Mouse (Mus musculus): ENCODE data around the gene Ptprg.

Ptprg gene

DNA sequence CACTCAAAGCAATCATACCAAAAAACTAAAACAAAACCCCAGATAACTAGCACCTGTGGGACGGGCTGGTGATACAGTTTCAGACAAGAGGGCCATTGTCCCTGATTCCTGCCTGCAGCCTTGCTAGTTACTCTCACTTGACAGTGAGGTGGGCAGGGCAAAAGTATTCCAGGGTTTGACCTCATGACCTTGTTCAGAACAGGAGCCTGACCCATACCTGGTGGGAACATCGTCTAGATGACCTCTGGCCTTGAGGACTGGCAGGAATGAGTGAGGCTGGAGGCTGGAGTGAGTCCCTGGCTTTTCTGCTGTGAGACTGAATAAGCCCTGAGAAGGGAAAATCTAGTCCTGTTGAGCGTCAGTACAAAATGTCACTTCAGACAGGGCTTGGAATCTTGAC lies 11.1 kb downstream of the Ptprg start:
- no peak for DNase-seq (ENCODE audit: low spot score)

DNA sequence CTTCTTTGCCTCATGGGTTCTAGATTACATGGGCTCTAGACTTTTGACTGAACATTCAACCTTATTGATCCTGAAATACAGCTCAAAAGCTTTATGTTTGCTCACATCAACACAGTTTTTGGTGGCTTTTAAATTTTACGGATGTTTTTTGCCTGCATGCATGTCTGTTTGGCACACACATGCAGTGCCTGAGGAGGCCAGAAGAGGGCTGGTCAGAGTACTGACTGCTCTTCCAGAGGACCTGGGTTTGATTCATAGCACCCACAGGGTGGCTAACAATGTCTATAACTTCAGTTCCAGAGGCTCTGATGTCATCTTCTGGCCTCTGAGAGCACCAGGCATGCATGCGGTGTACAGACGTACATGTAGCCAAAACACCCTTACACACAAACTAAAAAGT lies 12.0 kb downstream of the Ptprg start:
- no peak for DNase-seq (ENCODE audit: low spot score)

DNA sequence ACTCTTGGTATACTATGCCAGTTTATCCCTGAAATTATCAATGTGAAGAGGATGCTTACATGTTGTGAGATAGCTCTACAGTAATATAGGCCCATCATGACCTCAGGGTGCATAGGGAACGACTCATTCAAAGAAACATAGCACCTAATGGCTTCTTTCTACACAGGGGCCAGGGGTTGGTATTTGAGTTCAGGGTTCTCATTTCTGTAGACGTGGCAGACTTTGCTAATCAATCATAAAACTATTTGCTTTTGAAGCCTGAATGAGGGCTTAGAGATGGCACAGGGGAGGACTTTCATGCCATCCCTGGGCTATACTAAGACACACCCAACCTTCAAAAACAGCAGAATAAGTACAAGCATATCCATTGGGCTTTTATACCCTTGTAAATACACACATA lies 16.4 kb downstream of the Ptprg start:
- no peak for DNase-seq (ENCODE audit: low spot score)

DNA sequence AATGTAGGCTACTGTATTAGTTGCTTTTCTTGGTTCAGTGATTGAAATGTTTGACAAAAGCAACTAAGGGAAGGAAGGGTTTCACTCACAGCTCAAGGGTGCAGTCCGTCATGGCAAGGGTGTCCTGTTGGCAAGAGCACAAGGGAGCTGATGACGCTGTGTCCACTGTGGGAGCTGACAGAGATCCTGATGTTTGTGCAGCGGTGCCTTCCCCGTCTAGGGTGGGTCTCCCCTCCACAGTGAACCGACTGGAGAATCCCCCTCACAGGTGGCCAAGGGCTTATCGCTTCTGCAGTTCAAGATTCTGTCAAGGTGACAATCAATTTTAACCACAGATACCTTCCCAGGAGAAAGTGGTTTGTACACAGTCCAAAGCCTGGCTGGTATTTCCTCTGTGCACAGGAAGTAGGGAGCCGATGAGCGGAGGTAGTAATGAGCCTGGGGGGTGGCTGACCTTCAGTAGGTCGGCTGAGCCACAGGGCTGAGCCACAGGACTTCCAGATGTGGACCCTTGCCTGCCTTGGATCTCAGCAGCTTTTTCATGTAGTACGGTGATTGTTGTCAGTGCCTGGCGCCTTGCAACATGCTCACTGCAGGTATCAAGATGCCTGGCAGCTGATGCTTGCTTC lies 18.5 kb downstream of the Ptprg start:
- DNase-seq (ENCODE audit: low spot score): no peak

DNA sequence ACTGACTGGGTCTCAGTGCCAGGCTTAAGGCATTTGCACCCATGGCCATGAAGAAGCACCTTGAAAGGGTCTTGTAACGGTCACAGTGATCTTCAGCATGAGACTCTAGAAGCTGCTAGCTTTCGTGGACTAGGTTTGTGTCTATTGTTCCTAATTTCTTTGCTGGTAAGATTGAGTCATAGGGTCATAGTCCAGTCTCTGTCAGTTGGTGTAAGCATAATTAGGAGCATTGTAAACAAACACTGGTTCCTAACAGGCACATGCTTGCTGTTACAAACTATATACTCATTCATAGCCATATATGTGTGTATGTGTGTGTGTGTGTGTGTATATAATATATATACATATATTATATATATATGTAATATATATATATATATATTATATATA lies 19.1 kb downstream of the Ptprg start:
- DNase-seq (ENCODE audit: low spot score): no peak

DNA sequence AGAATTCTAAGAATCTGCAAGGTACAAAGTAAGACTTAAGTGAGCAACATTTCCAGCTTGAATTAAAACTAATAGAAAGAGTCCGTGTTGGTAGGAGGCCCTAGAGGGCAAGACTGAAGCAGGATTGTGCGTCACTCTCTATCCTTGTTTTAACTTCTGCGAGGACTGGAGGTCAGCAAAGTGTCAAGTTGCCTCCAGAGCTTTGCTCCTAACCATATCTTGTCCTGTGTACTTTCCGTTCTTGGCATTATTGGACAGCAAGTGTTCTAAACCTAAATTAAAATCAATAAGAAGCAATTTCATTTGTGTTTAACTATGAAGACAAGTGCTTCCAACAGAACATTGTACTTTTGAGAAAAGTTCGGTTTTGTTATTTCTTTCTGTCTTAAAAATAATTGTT lies 20.4 kb downstream of the Ptprg start:
- no peak for DNase-seq (ENCODE audit: low spot score)

DNA sequence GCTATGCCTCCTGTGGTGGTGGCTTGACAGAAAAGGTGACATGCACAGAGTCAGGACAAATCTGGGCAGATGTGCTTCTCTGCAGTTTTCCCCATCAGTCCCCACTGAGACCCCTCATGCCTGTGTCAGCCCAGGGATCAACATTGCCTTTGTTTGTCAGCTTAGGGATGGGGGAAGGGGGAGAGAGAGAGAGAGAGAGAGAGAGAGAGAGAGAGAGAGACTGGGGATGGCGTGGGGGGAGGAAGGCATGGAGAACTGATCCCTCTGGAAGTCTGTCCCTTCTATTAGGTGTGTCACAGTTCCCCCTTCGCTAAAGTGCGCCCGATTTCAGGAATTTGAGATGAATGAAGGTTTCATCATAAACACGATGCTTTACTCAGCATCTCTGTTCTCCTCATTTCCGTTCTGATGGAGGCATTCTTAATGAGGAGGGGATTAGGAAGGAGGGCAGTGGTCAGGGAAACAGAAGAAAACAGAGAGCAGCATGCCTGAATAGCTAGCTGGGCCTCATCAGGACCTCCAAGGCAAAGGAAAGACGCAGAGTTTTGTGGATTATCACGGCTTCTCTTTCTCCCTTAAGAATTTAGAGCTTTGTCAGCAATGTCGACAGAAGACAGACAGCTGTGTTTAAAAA lies 24.1 kb downstream of the Ptprg start:
- no peak for DNase-seq (ENCODE audit: low spot score)

DNA sequence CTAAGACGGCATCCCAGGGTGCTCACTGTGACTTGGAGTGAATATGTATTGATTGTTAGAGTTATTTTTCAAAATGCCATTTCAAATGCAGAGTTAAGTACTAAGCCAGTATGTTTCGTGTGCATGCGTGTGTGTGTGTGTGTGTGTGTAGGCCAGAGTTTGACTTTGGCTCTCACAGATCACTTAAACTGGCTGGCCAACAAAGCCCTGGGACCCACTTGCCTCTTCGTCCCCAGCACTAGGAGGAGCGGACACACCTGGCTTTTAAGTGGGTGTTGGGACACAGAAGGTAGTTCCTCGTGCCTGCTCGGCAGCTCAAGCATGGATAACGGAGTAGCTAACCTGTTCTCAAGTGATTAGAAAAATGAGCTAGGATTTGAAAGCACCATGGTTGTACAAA lies 24.6 kb downstream of the Ptprg start:
- DNase-seq (ENCODE audit: low spot score): no peak

DNA sequence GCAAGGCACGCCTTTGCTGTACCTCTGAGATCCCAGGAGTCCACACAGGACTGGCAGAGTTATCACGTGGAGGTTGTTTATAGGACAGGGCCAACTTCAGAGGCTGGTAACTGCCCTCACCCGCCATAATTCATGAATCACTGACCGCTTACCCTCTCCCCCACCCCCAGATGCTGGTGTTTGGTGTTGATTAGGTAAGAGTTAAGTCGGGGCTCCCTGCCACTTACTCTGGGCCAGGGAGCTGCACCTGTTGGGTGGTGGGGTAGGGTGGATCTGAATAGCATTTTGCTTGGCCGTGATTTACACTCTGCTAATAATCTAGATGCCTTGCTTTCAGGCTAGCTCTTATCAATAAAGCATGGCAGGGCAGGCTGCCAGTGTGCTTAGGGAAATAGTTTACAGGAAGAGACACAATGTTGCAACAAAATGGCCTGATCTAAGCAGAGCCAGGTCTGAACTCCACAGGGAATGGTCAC lies 25.2 kb downstream of the Ptprg start:
- DNase-seq (ENCODE audit: low spot score): no peak

DNA sequence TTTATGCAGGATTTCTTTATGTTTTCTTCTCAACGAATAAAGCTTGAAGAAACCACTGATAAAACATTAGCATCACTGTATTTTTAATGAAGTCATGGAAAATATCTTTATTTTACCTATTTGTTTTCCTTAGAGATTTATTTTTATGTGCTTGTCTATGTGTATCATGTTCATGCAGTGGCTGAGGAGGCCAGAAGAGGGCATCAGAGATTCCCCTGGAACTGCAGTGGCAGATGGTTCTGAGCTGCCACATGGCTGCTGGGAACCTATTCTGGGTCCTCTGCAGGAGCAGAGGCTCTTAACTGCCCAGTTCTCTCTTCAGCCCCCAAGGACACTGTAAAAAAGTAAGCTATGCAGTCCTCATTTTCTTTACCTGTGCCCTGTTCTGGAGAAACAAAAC lies 26.6 kb downstream of the Ptprg start:
- no peak for DNase-seq (ENCODE audit: low spot score)

DNA sequence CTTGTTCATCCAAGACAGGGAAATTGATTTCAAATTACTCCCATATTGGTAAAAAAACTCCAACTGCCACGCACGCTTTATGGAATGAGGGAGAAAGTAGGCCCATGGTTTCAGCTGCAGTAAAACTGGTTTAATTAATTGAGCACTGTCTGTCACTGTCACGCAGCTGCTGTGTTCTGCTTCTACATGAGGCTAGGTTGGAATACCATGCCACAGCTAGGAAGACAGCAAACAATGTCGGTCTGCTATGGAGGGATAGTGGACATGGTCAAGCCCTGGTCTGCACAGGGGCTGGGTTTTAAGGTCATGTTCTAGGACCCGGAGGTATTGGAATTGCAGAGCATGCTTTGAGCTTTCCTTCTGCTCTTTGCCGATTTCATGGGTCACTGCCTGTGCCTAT lies 30.9 kb downstream of the Ptprg start:
- DNase-seq (ENCODE audit: low spot score): no peak

DNA sequence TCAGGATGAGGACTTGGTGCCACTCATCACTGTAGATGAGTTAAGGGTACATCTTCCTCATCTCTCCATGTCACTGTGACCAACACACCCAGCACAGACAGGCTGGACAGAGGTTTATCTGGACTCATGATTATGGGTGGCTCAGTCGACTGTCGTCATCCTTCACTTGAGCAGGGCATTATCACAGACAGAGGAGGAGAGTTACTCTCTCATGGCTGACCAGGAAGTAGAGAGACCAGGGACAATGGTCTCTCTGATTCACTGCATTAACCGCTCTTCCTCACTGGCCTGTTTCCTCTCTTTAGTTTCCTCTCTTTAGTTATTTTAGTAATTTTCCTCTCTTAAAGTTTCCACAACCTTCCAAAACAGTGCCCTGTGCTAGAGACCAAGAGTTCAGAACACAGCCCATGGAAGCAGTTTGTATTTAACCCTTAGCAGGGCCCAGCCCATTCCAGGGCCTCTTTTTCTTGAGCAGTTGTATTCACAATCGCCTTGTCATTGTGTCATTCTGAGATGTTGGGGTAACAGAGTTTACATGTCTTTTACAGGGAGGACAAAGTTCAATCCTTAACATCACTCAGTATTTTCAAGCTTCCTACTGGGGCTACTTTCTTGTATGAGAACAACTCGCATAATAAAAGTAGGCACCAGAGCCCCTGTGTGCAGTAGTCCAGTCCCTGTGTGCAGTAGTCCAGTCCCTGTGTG lies 31.7 kb downstream of the Ptprg start:
- no peak for DNase-seq (ENCODE audit: low spot score)

DNA sequence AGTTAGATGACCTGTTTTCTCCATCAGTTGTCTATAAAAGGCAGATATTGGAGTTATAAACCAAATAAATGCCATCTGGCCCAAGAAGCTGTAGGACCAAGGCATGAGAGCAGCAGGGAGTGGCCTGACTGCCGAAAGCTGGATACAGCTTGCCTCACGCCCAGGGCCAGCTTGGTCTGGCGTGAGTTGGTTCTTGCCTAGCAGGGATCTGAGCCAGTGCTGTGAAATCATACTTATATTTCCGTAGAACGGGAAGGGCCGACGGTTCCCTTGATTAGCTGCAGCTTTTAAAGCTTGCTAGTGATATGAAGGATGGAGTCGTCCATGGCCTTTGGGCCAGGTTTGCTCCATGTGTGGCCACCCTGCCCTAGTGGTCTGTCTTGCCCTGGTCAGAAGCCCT lies 37.1 kb downstream of the Ptprg start:
- no peak for DNase-seq (ENCODE audit: low spot score)

DNA sequence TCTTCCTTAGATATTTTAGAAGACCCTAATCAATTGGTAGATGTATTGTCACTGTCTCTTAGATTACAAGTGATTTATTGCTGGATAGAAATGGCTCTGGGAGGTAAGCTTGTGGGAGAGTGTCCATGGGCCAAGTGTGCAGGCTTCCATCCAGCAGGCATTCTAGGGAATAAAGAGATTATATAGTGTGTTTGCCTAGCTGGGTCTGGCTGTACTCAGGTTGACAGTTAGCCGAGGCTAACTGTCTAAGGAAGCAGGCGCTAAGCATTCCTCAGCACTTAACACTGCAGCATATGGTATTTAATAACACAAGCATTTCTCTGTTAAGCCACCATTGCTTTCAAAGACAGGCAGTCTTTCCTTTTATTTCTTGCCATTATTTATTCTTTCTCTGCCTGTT lies 39.3 kb downstream of the Ptprg start:
- DNase-seq (ENCODE audit: low spot score): no peak

DNA sequence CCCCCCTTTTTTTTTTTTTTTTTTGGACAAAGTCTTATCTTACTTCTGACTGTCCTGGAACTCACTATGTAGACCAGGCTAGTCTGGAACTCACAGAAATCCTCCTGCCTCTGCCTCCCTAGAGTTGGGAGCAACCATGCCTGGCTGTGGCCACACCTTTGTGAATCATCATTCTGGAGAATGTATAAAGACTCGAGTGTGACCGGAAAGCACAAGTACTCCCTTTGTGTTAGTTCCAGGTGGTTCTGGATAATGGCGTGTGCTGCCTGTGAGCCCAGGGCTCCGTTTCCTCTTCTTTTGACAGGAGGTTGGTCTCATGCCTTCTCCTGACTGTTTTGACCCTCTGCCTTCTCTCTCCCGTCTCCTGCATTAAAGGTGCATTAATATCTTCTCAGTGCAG lies 41.0 kb downstream of the Ptprg start:
- no peak for DNase-seq (ENCODE audit: low spot score)

DNA sequence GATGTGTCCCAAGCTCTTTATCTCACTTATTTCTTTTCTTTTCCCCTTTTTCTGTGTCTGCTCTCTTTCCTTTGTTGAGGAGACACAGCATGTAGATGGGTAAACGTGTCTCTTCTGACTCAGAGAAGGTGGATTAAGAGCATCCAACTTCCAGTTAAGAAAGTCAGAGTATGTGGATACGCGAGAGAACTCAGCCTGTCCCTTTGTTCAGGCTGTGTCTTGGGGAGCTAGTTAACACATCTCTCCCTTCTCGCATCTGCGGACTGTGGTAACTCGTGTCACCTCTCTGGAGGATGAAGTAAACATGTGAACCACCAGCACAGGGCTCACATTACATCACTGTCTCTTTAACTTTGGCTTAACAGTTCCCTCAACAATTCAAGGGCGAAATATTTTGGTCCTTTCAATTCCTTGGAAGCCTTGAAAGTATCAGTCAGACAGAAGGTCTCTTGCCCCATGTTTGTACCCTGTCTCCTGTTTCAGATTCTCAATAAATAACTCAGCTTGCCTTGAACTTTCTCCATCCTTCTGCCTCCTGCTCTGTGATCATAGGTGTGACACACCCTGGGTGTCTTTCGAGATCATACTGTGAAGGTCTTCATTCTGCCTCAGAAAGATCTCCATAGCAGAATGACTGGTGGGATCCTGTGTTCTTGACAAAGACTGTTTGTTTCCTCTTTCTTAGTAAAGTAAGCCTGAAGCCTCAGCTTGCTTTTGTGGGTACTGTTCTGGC lies 51.0 kb downstream of the Ptprg start:
- no peak for DNase-seq (ENCODE audit: low spot score)

DNA sequence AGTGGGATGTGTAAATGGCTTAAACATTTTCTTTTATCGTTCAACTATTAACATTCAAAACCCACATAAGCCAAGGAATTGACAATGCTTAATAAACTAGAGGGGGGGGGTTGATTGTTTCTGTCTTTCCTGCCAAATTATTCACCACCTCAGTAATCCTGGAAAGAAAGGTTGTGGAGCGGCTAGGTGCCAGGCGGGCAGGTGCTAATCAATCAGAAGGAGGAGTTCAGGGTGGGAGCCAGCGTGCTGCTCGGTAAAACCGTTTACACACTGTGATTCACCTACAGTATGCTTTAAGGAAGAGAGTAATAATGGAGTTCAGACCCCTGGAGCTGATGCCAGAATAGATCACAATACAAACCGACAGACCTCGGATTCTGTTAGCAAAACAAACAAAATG lies 55.0 kb downstream of the Ptprg start:
- no peak for DNase-seq (ENCODE audit: low spot score)

DNA sequence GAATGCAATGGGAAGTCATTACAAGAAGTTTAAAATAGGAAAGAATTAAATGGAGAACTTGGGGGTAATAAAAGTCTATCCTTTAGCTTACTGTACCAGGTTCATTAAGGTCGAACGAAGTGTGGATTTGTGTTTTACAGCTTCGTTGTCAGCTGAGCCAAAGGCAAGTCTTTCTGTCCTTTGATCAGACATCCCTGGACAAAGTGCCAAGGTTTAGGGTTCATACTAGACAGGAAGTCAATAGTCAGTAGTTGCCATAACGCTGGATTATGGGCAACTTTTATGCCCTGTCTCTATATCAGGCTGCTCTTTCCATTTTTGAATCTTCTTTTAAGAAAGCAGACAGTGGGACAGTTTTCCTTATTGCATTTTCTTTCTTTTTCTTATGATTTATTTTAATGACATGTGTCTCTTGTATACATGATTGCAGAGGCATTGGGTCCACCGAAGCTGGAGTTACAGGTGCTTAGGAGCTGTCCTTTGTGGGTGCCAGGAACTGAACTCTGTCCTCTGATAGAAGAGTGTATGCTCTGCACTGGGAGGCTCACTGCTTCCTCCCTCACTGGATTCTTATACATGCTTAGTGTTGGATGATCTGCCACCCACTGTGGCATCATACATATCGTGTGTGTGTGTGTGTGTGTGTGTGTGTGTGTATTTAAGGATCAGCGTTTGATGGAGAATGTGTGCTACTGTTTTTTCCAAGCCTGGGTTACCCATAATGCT lies 56.7 kb downstream of the Ptprg start:
- no peak for DNase-seq (ENCODE audit: low spot score)

DNA sequence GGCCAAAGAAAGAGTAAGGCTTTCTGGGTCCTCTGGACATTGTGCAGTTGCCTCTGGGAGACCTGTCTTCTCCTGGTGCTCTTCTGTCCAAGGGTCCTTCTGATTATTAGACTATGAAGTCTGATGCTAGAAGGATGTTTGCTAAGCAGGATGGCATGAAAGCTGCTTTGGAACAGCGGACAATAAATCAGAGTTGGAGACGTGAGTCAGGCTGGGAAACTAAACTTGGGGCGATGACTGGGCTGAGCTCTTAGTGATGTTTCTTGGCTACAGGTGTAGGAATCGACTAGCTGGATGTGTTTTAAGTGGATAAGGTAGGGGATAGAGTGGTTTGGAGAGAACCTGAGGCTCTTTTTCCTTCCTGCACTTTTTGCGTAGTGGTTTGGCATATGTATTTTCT lies 59.1 kb downstream of the Ptprg start:
- DNase-seq (ENCODE audit: low spot score): no peak

DNA sequence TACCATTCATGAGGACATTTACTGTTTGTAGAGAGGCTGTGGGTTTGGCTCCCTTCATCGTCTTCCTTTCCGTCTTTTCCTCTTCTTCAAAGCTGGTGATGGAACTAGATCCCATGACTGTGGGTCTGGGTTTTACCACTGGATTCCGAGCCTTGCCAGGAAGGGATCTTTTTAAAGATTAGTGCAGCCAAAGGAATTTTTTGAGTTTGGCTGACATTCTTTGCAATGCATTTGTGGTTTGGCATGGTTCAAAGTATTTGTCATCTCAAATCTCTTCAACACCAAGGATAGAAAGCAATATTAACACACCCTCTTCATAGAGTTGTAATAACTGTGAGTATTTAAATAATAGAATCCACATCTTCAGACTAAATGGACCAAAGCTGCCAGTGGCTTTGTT lies 59.8 kb downstream of the Ptprg start:
- DNase-seq (ENCODE audit: low spot score): no peak

DNA sequence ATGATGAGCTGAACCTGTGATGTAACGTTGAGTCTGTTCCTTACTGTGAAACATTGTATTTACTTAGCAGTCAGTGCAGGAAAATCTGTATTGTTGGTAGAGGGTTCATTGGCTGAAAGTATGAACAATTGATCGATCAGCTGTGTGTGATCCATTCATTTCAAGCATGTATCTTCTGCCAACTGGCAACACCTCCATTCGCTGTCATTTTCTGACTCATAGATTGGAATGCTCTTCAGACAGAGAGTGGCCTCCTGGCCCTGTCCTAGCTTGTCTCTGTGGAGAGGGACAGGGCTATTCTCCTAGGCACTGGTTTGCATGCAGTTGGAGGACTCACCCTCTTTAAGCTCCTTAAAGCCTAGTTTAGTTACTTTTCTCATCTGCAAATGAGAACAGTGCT lies 62.4 kb downstream of the Ptprg start:
- DNase-seq (ENCODE audit: low spot score): no peak

DNA sequence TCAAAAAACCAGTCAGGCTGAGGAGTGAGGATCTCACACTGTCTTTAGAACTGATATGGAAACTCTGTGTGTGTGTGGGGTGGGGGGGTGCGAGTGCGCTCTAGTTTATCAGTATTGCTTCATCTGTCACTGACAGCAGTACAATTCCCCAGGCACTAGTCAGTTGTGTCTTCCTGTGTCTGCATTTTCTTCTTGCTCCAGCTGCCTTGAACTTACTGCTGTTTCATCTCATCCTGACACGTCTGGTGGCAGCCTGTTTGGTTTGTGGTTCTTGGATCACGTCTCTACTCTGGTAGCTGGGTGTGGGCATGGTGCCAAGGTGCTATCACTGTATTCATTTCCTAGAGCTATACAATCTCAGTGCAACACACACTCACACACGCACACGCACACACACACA lies 64.0 kb downstream of the Ptprg start:
- DNase-seq (ENCODE audit: low spot score): no peak

Data from urinary bladder, postnatal 10 days (tissue).